Comparison of ENCODE assay signal across 8 mouse cellular contexts in the genomic region with DNA sequence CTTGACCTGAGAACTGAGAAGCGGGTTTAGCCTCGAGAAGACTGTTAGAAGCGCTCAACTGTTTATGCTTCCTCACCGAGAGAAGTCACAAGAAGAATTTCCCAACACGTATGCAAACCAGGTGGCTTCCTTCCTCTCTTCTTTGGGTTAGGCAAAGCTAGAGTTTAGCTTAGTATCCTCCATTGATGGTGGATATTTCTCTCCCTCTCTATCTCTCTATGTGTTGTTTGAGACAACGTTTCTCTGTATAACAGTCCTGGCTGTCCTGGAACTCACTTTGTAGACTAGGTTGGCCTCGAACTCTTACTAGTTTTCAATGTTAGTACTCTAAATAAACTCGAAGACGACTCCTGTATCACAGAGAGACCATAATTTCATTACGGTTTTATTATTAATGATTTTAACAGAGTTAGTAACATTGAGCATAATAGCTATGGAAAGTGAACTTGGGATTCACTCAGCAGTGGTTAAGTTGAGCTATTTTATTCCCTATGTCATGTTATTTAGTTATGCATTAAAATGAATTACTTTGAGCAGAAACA. TPM values are rescaled to one million over a fixed set of nuclear protein-coding genes. Genes with fewer than 3 reads are reported as not detected.
DNase-seq lines count a peak whose midpoint lies in the region; ATAC-seq and TF ChIP-seq lines count a peak whose summit lies in the region.

No protein-coding gene starts in this region.

- H3K4me3 ChIP-seq in left cerebral cortex, adult 2 months = peak overlapping the region; percentile 81
- peak overlapping the region; percentile 70 for H3K4me3 ChIP-seq in embryonic facial prominence, embryonic 11.5 days (ENCODE audit: low read depth, low read length)
- peak overlapping the region; percentile 90 for H3K4me3 ChIP-seq in midbrain, postnatal 0 days (ENCODE audit: low read depth, low read length)

- intact Hi-C loops in left cerebral cortex, adult 2 months (cut with DNase I) = no loop called here
- intact Hi-C loops in left cerebral cortex, postnatal 14 days (cut with DNase I) = loop anchor here (10.0 kb wide), 1 partner anchor 2000 kb away; no protein-coding TSS in a partner anchor

- no peaks in the 10 kb centered on the region for H3K4me1 ChIP-seq in embryonic facial prominence, embryonic 11.5 days (ENCODE audit: control insufficient read depth, insufficient read depth, low read length)
- 0 out of 2 replicates have a peak, but pooled peaks cover 2% of the 10 kb centered on the region for H3K4me1 ChIP-seq in midbrain, postnatal 0 days (ENCODE audit: insufficient read depth, low read length)

- no peaks in the 10 kb centered on the region for H3K9me3 ChIP-seq in embryonic facial prominence, embryonic 11.5 days (replicated peaks; ENCODE audit: control insufficient read depth, low read length)
- no peaks in the 10 kb centered on the region for H3K9me3 ChIP-seq in midbrain, postnatal 0 days (ENCODE audit: low read length)

- peak overlapping the region; percentile 92 for H3K9ac ChIP-seq in embryonic facial prominence, embryonic 11.5 days (replicated peaks; ENCODE audit: low read length)
- H3K9ac ChIP-seq in midbrain, postnatal 0 days (replicated peaks; ENCODE audit: low read length, poor library complexity, severe bottlenecking) = peak overlapping the region; percentile 90; the same call in 1 of the 2 replicates

- no peak for TF ChIP-seq CTCF in left cerebral cortex, adult 2 months (IDR thresholded peaks at IDR 0.05)
- TF ChIP-seq CTCF in midbrain, postnatal 0 days (IDR thresholded peaks at IDR 0.05) = no peak

- WGBS in embryonic facial prominence, embryonic 11.5 days = 30% methylated on average over 10 of the region's 10 CpGs
- WGBS in midbrain, postnatal 0 days = 31% methylated on average over 10 of the region's 10 CpGs

- H3K36me3 ChIP-seq in embryonic facial prominence, embryonic 11.5 days (replicated peaks; ENCODE audit: control insufficient read depth, insufficient read depth, low read depth, low read length) = no peaks in the 10 kb centered on the region
- H3K36me3 ChIP-seq in midbrain, postnatal 0 days (ENCODE audit: insufficient read depth, low read length) = no peaks in the 10 kb centered on the region

- no peak for DNase-seq in left cerebral cortex, adult 2 months (ENCODE audit: extremely low spot score in 1 of 2, low spot score in 2 of 2)
- DNase-seq in left cerebral cortex, postnatal 14 days (ENCODE audit: low spot score in 2 of 2) = no peak
- no peak for DNase-seq in embryonic facial prominence, embryonic 11.5 days (ENCODE audit: low spot score)
- DNase-seq in midbrain, postnatal 0 days (ENCODE audit: low spot score) = no peak
- no peak for DNase-seq in left cerebral cortex, adult 18-20 months (ENCODE audit: low spot score in 2 of 2)
- no peak for DNase-seq in left cerebral cortex, adult 11 months (ENCODE audit: low spot score)
- DNase-seq in cerebellum, postnatal 10 days = no peak

- peak overlapping the region; percentile 77 for H3K27ac ChIP-seq in left cerebral cortex, adult 2 months
- no peak overlapping the region for H3K27ac ChIP-seq in embryonic facial prominence, embryonic 11.5 days (replicated peaks; ENCODE audit: low read depth, low read length)
- H3K27ac ChIP-seq in midbrain, postnatal 0 days (ENCODE audit: low read depth, low read length) = peak overlapping the region; percentile 86; the same call in 1 of the 2 replicates

- no peak for ATAC-seq in embryonic facial prominence, embryonic 11.5 days (replicated peaks; ENCODE audit: insufficient number of reproducible peaks, low FRiP score, low TSS enrichment, low read depth)
- peak; percentile 46 for ATAC-seq in inflammation-experienced regulatory T-cells, adult 6 months
- no peak for ATAC-seq in midbrain, postnatal 0 days (ENCODE audit: low FRiP score)

- H3K4me2 ChIP-seq in embryonic facial prominence, embryonic 11.5 days (ENCODE audit: low read depth, low read length) = peak overlapping the region; percentile 63
- H3K4me2 ChIP-seq in midbrain, postnatal 0 days (ENCODE audit: low read depth, low read length, poor library complexity, severe bottlenecking) = peak overlapping the region; percentile 74

- no peaks in the 10 kb centered on the region for H3K27me3 ChIP-seq in embryonic facial prominence, embryonic 11.5 days (ENCODE audit: control insufficient read depth, insufficient read depth, low read length)
- H3K27me3 ChIP-seq in midbrain, postnatal 0 days (ENCODE audit: insufficient read depth, low read length) = no peaks in the 10 kb centered on the region

RNA-seq across cellular contexts. Expression of a gene that starts 0.5 kb away (rescaled TPM):
- 1 to 10 TPM; 8.9 to 9.3 TPM for total RNA-seq in left cerebral cortex, adult 2 months (2021)
- 10 to 100 TPM; 11.5 to 12.3 TPM for total RNA-seq in left cerebral cortex, postnatal 14 days (2021)
- 48.9 and 49.4 TPM in 2 replicates for polyA plus RNA-seq in embryonic facial prominence, embryonic 11.5 days (2014; fragmentation: Nextera tagmentation; extraction: Ambion mirVana)
- 1 to 10 TPM; 2.6 to 3.7 (median 3.0) TPM for polyA plus RNA-seq in inflammation-experienced regulatory T-cells, adult 6 months (2017; shearing (Covaris generic))
- total RNA-seq in midbrain, postnatal 0 days (2014; rRNA removed) = 22.4 TPM in 2 replicates
- 18.1 and 20.1 TPM in 2 replicates for polyA plus RNA-seq in midbrain, postnatal 0 days (2015; fragmentation: Nextera tagmentation; extraction: Ambion mirVana)
- 1 to 10 TPM; 9.3 to 9.9 TPM for total RNA-seq in left cerebral cortex, adult 18-20 months (2021)

RNA-seq across cellular contexts. Expression of a gene that starts 38.1 kb away (rescaled TPM):
- 10 to 100 TPM; 94.6 to 97.5 TPM for total RNA-seq in left cerebral cortex, adult 2 months (2021)
- total RNA-seq in left cerebral cortex, postnatal 14 days (2021) = 100 to 1,000 TPM; 100 to 110 TPM
- polyA plus RNA-seq in embryonic facial prominence, embryonic 11.5 days (2014; fragmentation: Nextera tagmentation; extraction: Ambion mirVana) = 96.1 and 106 TPM in 2 replicates
- polyA plus RNA-seq in inflammation-experienced regulatory T-cells, adult 6 months (2017; shearing (Covaris generic)) = 10 to 100 TPM; 41.8 to 72.6 (median 54.3) TPM
- total RNA-seq in midbrain, postnatal 0 days (2014; rRNA removed) = 97.3 and 106 TPM in 2 replicates
- 68.0 and 76.3 TPM in 2 replicates for polyA plus RNA-seq in midbrain, postnatal 0 days (2015; fragmentation: Nextera tagmentation; extraction: Ambion mirVana)
- total RNA-seq in left cerebral cortex, adult 18-20 months (2021) = 100 to 1,000 TPM in 1 of 2 experiments, 10 to 100 TPM in 1; 96.4 to 113 TPM
